Mouse (Mus musculus): ENCODE measurements around the gene Glod4. TPM values are rescaled to one million over a fixed set of nuclear protein-coding genes. Genes with fewer than 3 reads are reported as not detected.

Gene Glod4
- polyA plus RNA-seq, 1 experiment from 2014 or later: 131 TPM

- ATAC-seq (replicated peaks; ENCODE audit: low FRiP score, low read depth) (no peak), DNase-seq (ENCODE audit: low spot score) (no peak)
- H3K9me3 ChIP-seq (replicated peaks; ENCODE audit: low read length): no peaks in the 10 kb centered on the region
- H3K27ac ChIP-seq: no peak overlapping the region
- no peak overlapping the region for H3K4me3 ChIP-seq (replicated peaks; ENCODE audit: low read depth, low read length)
- H3K27me3 ChIP-seq (ENCODE audit: insufficient read depth, low read length): no peaks in the 10 kb centered on the region
- H3K4me2 ChIP-seq (ENCODE audit: low read length): no peak overlapping the region
- H3K9ac ChIP-seq (ENCODE audit: low read depth, low read length): no peak overlapping the region
- WGBS: 36% methylated on average over 10 of the region's 10 CpGs
- peaks cover 24% of the 10 kb centered on the region for H3K4me1 ChIP-seq (replicated peaks; ENCODE audit: insufficient read depth, low read length)
- TF ChIP-seq CTCF (IDR thresholded peaks at IDR 0.05; ENCODE audit: low read depth): no peak
- H3K36me3 ChIP-seq (ENCODE audit: insufficient read depth, low read length): no peaks in the 10 kb centered on the region
Measured at GRCm38 (mm10) chr11:76287301-76287700, 43.8 kb upstream of the Glod4 start.

DNA sequence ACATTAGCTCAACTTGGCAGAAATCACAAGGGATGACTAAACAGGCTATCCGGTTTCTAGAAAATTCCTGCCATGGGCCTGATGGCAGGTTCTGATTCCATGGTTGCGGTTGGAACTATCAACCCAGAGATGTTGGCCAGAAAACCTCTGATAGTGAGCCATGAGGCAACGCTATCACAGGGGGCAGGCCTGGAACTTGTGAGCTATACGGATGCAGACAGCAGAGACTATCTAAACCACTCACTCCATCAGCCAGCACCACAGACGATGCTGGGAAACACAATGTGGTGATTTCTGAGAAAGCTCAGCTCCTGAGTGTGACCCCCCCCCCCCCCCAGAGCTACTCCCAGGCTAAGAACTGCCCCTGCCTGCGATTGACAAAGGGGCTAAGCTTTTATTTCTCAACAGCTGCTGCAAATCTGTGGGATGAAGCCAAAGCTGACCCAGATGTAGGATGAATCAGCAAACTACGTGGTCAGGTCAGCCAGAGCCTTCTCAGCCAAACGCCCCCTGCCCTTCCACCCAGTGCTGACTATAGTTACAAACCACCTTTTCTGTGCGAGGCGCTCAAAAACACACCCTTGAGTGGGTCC is 43.1 kb upstream of the Glod4 start:
- H3K27ac ChIP-seq: no peak overlapping the region
- H3K36me3 ChIP-seq (ENCODE audit: insufficient read depth, low read length): no peaks in the 10 kb centered on the region
- no peak overlapping the region for H3K9ac ChIP-seq (ENCODE audit: low read depth, low read length)
- no peaks in the 10 kb centered on the region for H3K9me3 ChIP-seq (replicated peaks; ENCODE audit: low read length)
- no peak overlapping the region for H3K4me3 ChIP-seq (replicated peaks; ENCODE audit: low read depth, low read length)
- WGBS: 52% methylated on average over 10 of the region's 10 CpGs
- no peak overlapping the region for H3K4me2 ChIP-seq (ENCODE audit: low read length)
- no peak for ATAC-seq (replicated peaks; ENCODE audit: low FRiP score, low read depth)
- H3K27me3 ChIP-seq (ENCODE audit: insufficient read depth, low read length): no peaks in the 10 kb centered on the region
- TF ChIP-seq CTCF (IDR thresholded peaks at IDR 0.05; ENCODE audit: low read depth): no peak
- DNase-seq (ENCODE audit: low spot score): no peak
- H3K4me1 ChIP-seq (replicated peaks; ENCODE audit: insufficient read depth, low read length): peaks cover 21% of the 10 kb centered on the region

DNA sequence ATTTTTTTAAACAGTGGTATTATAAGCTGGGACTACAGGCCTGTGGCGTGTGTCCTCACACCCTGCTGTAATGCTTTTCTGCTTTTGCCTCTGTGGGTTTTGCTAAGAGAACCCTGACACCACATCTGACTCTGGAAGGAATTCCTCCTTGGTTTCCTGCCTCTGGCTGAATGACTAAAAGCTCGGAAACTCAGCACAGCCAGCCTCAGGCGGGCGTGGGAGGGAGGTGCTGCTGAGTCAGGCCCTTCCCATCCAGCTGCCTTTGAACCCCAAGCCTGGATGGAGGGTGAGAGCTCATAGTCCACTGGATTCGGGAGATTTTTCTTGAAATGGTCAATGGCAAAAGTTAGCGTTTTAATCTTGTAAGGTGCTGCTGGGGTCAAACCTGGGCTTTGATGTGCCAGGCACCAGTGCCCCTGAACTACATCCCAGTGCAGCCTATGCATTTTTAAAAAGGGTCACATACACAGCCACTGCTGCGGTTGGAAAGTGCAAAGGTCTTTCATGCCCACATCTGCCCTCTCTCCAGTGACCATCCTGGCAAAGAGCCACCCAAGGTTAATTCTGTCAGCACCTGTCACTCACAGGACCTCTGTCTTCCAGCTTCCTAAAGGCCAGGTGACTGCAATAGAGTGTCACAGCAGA is 42.0 kb upstream of the Glod4 start:
- Histone ChIP-seq H3K9ac (ENCODE audit: low read depth, low read length) (no peak overlapping the region), H3K36me3 (ENCODE audit: insufficient read depth, low read length) (no peaks in the 10 kb centered on the region), H3K27ac (no peak overlapping the region), H3K27me3 (ENCODE audit: insufficient read depth, low read length) (no peaks in the 10 kb centered on the region), H3K4me2 (ENCODE audit: low read length) (no peak overlapping the region), H3K4me1 (replicated peaks; ENCODE audit: insufficient read depth, low read length) (peaks cover 20% of the 10 kb centered on the region), H3K9me3 (replicated peaks; ENCODE audit: low read length) (no peaks in the 10 kb centered on the region), H3K4me3 (replicated peaks; ENCODE audit: low read depth, low read length) (no peak overlapping the region)
- DNase-seq (ENCODE audit: low spot score): peak; percentile 62
- no peak for ATAC-seq (replicated peaks; ENCODE audit: low FRiP score, low read depth)
- WGBS: 27% methylated on average over 7 of the region's 7 CpGs
- no peak for TF ChIP-seq CTCF (IDR thresholded peaks at IDR 0.05; ENCODE audit: low read depth)

GRCm38 (mm10) chr11:76283841-76284240 is 40.3 kb upstream of the Glod4 start:
- H3K9me3 ChIP-seq (replicated peaks; ENCODE audit: low read length): no peaks in the 10 kb centered on the region
- H3K9ac ChIP-seq (ENCODE audit: low read depth, low read length): no peak overlapping the region
- H3K27me3 ChIP-seq (ENCODE audit: insufficient read depth, low read length): no peaks in the 10 kb centered on the region
- no peak for DNase-seq (ENCODE audit: low spot score)
- H3K4me1 ChIP-seq (replicated peaks; ENCODE audit: insufficient read depth, low read length): peaks cover 18% of the 10 kb centered on the region
- peak; percentile 17; the same call in 1 of the 2 replicates for TF ChIP-seq CTCF (IDR thresholded peaks at IDR 0.05; ENCODE audit: low read depth)
- H3K36me3 ChIP-seq (ENCODE audit: insufficient read depth, low read length): no peaks in the 10 kb centered on the region
- WGBS: 86% methylated on average over 6 of the region's 6 CpGs
- H3K27ac ChIP-seq: no peak overlapping the region
- ATAC-seq (replicated peaks; ENCODE audit: low FRiP score, low read depth): no peak
- no peak overlapping the region for H3K4me3 ChIP-seq (replicated peaks; ENCODE audit: low read depth, low read length)
- H3K4me2 ChIP-seq (ENCODE audit: low read length): no peak overlapping the region

GRCm38 (mm10) chr11:76279971-76280370 is 36.4 kb upstream of the Glod4 start:
- no peak for TF ChIP-seq CTCF (IDR thresholded peaks at IDR 0.05; ENCODE audit: low read depth)
- no peaks in the 10 kb centered on the region for H3K9me3 ChIP-seq (replicated peaks; ENCODE audit: low read length)
- H3K27ac ChIP-seq: peak overlapping the region; percentile 36; the same call in 1 of the 2 replicates
- WGBS: 57% methylated on average over 2 of the region's 2 CpGs
- no peak overlapping the region for H3K4me2 ChIP-seq (ENCODE audit: low read length)
- DNase-seq (ENCODE audit: low spot score) (no peak), ATAC-seq (replicated peaks; ENCODE audit: low FRiP score, low read depth) (0 out of 2 replicates have a peak, but pooled peaks have one; percentile 49)
- H3K36me3 ChIP-seq (ENCODE audit: insufficient read depth, low read length): 0 out of 2 replicates have a peak, but pooled peaks cover 4% of the 10 kb centered on the region
- H3K4me3 ChIP-seq (replicated peaks; ENCODE audit: low read depth, low read length): no peak overlapping the region
- 0 out of 2 replicates have a peak, but pooled peaks cover 5% of the 10 kb centered on the region for H3K4me1 ChIP-seq (replicated peaks; ENCODE audit: insufficient read depth, low read length)
- no peak overlapping the region for H3K9ac ChIP-seq (ENCODE audit: low read depth, low read length)
- no peaks in the 10 kb centered on the region for H3K27me3 ChIP-seq (ENCODE audit: insufficient read depth, low read length)

DNA sequence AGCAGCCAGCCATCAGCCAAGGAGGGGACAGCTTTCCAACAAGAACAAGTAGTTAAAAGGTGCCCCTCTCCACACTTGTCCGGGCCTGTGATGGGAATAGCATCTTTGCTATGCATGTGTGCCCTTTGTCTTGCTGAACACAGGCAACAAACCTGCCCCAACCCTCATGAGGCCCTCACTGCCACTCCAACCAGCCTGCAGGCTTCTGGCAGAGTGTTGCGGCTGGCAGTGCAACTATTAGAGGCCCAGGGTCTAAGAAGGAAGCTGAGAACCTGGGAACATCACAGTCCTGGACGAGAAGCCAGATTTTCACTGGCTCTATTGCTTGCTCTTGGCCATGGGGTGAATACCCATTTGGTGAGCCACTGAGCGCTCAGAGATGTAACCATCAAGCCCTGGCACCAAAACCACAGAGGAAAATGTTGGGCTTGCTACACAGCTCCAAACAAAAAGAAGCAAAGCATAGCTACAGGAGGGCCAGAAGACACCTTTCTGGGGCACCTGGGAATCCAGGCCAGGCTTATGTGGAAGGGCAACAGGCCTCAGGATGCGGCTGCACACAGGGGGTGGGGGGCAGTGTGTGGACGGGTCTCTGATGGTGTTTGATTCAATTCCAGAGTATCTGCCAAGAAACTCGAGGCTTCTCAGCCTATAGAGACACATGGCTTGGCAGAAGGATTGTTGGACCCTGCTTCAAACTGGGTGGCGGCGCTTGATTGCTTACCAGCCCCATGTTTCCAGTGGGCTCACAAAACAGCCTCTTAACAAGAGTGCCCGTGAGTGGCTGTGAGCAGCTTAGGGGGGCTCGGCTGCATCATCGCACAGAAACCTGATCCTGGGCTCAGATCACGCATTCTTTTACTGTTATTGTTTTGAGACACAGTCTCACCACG is 35.7 kb upstream of the Glod4 start:
- no peaks in the 10 kb centered on the region for H3K27me3 ChIP-seq (ENCODE audit: insufficient read depth, low read length)
- peak overlapping the region; percentile 40; the same call in 1 of the 2 replicates for H3K27ac ChIP-seq
- no peaks in the 10 kb centered on the region for H3K9me3 ChIP-seq (replicated peaks; ENCODE audit: low read length)
- TF ChIP-seq CTCF (IDR thresholded peaks at IDR 0.05; ENCODE audit: low read depth): no peak
- no peak overlapping the region for H3K4me3 ChIP-seq (replicated peaks; ENCODE audit: low read depth, low read length)
- ATAC-seq (replicated peaks; ENCODE audit: low FRiP score, low read depth) (no peak), DNase-seq (ENCODE audit: low spot score) (no peak)
- 0 out of 2 replicates have a peak, but pooled peaks cover 5% of the 10 kb centered on the region for H3K4me1 ChIP-seq (replicated peaks; ENCODE audit: insufficient read depth, low read length)
- 0 out of 2 replicates have a peak, but pooled peaks cover 4% of the 10 kb centered on the region for H3K36me3 ChIP-seq (ENCODE audit: insufficient read depth, low read length)
- 49% methylated on average over 14 of the region's 14 CpGs for WGBS
- H3K9ac ChIP-seq (ENCODE audit: low read depth, low read length): no peak overlapping the region
- H3K4me2 ChIP-seq (ENCODE audit: low read length): no peak overlapping the region

All from kidney, postnatal 0 days (tissue).